ENCODE assay signal across 25 mouse cellular contexts in the genomic region with DNA sequence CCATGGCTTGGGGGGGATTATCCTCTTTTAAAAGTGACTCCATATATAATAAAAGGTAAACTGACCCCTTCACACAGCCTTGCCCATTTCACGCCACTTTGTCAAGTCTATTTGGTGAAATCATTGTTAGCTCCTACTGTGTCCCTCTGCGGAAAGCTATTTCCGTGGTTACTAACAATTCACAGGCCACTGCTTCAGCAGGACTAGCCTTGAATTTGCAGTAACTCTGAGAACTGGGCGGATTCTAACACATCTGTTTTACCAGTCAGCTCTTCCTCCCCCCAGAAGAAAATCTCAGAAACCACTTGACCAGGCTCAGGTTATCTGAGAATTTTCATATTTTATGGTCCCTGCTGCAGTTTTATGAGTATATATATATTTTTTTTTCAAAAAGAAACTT. TPM values are rescaled to one million over a fixed set of nuclear protein-coding genes. Genes with fewer than 3 reads are reported as not detected.
A peak's percentile ranks its signal among the peaks of the same experiment; 100 is the strongest.
DNase-seq lines count a peak whose midpoint lies in the region; ATAC-seq lines count a peak whose summit lies in the region.
"Had no signal": no experiment of that assay in that cellular context is flagged by ENCODE, and none has a peak within 500 bp of the region (broad histone marks: within the 10 kb centered on the region; RNA-seq: fewer than 3 reads in every experiment).

No protein-coding gene starts in this region.

- no peaks in the 10 kb centered on the region for H3K4me1 ChIP-seq in kidney, embryonic 14.5 days (ENCODE audit: control insufficient read depth, insufficient read depth, low read length)
- H3K4me1 ChIP-seq in embryonic facial prominence, embryonic 15.5 days: peaks cover 7% of the 10 kb centered on the region; the same call in 1 of the 2 replicates
- peaks cover 17% of the 10 kb centered on the region for H3K4me1 ChIP-seq in limb, embryonic 11.5 days (ENCODE audit: control insufficient read depth, insufficient read depth, low read length)
- H3K4me1 ChIP-seq in hindbrain, embryonic 11.5 days (replicated peaks; ENCODE audit: control insufficient read depth, insufficient read depth, low read length): no peaks in the 10 kb centered on the region
- H3K4me1 ChIP-seq: neural tube, embryonic 12.5 days had no signal

- peak overlapping the region; percentile 37; the same call in 1 of the 2 replicates for H3K27ac ChIP-seq in kidney, embryonic 14.5 days (ENCODE audit: low read depth, low read length)
- H3K27ac ChIP-seq in embryonic facial prominence, embryonic 15.5 days (replicated peaks): peak overlapping the region; percentile 39; the same call in 1 of the 2 replicates
- peak overlapping the region; percentile 67 for H3K27ac ChIP-seq in limb, embryonic 11.5 days (replicated peaks; ENCODE audit: low read depth, low read length)
- H3K27ac ChIP-seq in hindbrain, embryonic 11.5 days (ENCODE audit: low read depth, low read length): no peak overlapping the region
- H3K27ac ChIP-seq: hindbrain, embryonic 13.5 days; neural tube, embryonic 12.5 days had no signal

- 22% methylated on average over 4 of the region's 4 CpGs for WGBS in kidney, embryonic 14.5 days
- 32% methylated on average over 4 of the region's 4 CpGs for WGBS in embryonic facial prominence, embryonic 15.5 days
- WGBS in limb, embryonic 11.5 days: 5% methylated on average over 4 of the region's 4 CpGs
- 31% methylated on average over 4 of the region's 4 CpGs for WGBS in hindbrain, embryonic 11.5 days

- no peak for ATAC-seq in kidney, embryonic 14.5 days (ENCODE audit: low FRiP score, low TSS enrichment)
- ATAC-seq in embryonic facial prominence, embryonic 15.5 days (ENCODE audit: insufficient number of reproducible peaks, low FRiP score, low TSS enrichment, low read depth): no peak
- ATAC-seq in limb, embryonic 11.5 days (ENCODE audit: insufficient number of reproducible peaks, low FRiP score, low TSS enrichment, low read depth): peak; percentile 61
- no peak for ATAC-seq in hindbrain, embryonic 11.5 days (ENCODE audit: low FRiP score)
- ATAC-seq: CD4-positive, CD25-positive, alpha-beta regulatory T cell, adult 4 months; Patski had no signal

- H3K36me3 ChIP-seq in kidney, embryonic 14.5 days (ENCODE audit: control insufficient read depth, insufficient read depth, low read length): no peaks in the 10 kb centered on the region
- H3K36me3 ChIP-seq in embryonic facial prominence, embryonic 15.5 days: no peaks in the 10 kb centered on the region
- H3K36me3 ChIP-seq in limb, embryonic 11.5 days (ENCODE audit: control insufficient read depth, insufficient read depth, low read length): no peaks in the 10 kb centered on the region
- H3K36me3 ChIP-seq in hindbrain, embryonic 11.5 days (ENCODE audit: control insufficient read depth, insufficient read depth, low read length): no peaks in the 10 kb centered on the region

- no peak for DNase-seq in kidney, postnatal 25 days
- peak; percentile 54 for DNase-seq in embryo, embryonic 10.5 days (ENCODE audit: low spot score)
- DNase-seq in limb, embryonic 11.5 days (ENCODE audit: low spot score): peak; percentile 65
- DNase-seq in urinary bladder, postnatal 14 days (ENCODE audit: low spot score): no peak
- DNase-seq in hindbrain, embryonic 11.5 days (ENCODE audit: low spot score): no peak
- DNase-seq in ovary, postnatal 14 days (ENCODE audit: low spot score): no peak
- DNase-seq: adrenal gland, adult 8-10 months; cerebellum, adult 9-11 months; heart, postnatal 14 days; kidney, adult 18-20 months; kidney, postnatal 36 days; lung, adult 2 months; lung, postnatal 36 days; thymus, postnatal 4 days had no signal

- H3K9ac ChIP-seq in kidney, embryonic 14.5 days (ENCODE audit: low read depth, low read length): no peak overlapping the region
- no peak overlapping the region for H3K9ac ChIP-seq in embryonic facial prominence, embryonic 15.5 days
- no peak overlapping the region for H3K9ac ChIP-seq in limb, embryonic 11.5 days (ENCODE audit: low read length)
- H3K9ac ChIP-seq in hindbrain, embryonic 11.5 days (ENCODE audit: low read depth, low read length): no peak overlapping the region
- H3K9ac ChIP-seq: hindbrain, embryonic 13.5 days; neural tube, embryonic 12.5 days had no signal

- H3K4me3 ChIP-seq in kidney, embryonic 14.5 days (ENCODE audit: low read length): no peak overlapping the region
- H3K4me3 ChIP-seq in embryonic facial prominence, embryonic 15.5 days (replicated peaks): no peak overlapping the region
- H3K4me3 ChIP-seq in limb, embryonic 11.5 days (ENCODE audit: low read depth, low read length): no peak overlapping the region
- no peak overlapping the region for H3K4me3 ChIP-seq in hindbrain, embryonic 11.5 days (ENCODE audit: low read depth, low read length)
- H3K4me3 ChIP-seq: hindbrain, embryonic 13.5 days; neural tube, embryonic 12.5 days had no signal

- no peaks in the 10 kb centered on the region for H3K27me3 ChIP-seq in kidney, embryonic 14.5 days (ENCODE audit: control insufficient read depth, insufficient read depth, low read length)
- H3K27me3 ChIP-seq in embryonic facial prominence, embryonic 15.5 days: no peaks in the 10 kb centered on the region
- no peaks in the 10 kb centered on the region for H3K27me3 ChIP-seq in limb, embryonic 11.5 days (ENCODE audit: control insufficient read depth, insufficient read depth, low read length)
- no peaks in the 10 kb centered on the region for H3K27me3 ChIP-seq in hindbrain, embryonic 11.5 days (ENCODE audit: control insufficient read depth, insufficient read depth, low read length)
- H3K27me3 ChIP-seq: hindbrain, embryonic 13.5 days; neural tube, embryonic 12.5 days; Patski had no signal

- no peak overlapping the region for H3K4me2 ChIP-seq in kidney, embryonic 14.5 days (replicated peaks; ENCODE audit: low read depth, low read length)
- no peak overlapping the region for H3K4me2 ChIP-seq in embryonic facial prominence, embryonic 15.5 days (replicated peaks)
- H3K4me2 ChIP-seq in limb, embryonic 11.5 days (ENCODE audit: low read depth, severe bottlenecking): no peak overlapping the region
- H3K4me2 ChIP-seq in hindbrain, embryonic 11.5 days (replicated peaks; ENCODE audit: low read depth, low read length): no peak overlapping the region
- H3K4me2 ChIP-seq: heart, embryonic 11.5 days; hindbrain, embryonic 13.5 days; liver, embryonic 11.5 days; neural tube, embryonic 12.5 days had no signal

- no peaks in the 10 kb centered on the region for H3K9me3 ChIP-seq in kidney, embryonic 14.5 days (ENCODE audit: control insufficient read depth, low read length)
- H3K9me3 ChIP-seq in embryonic facial prominence, embryonic 15.5 days (replicated peaks): no peaks in the 10 kb centered on the region
- no peaks in the 10 kb centered on the region for H3K9me3 ChIP-seq in limb, embryonic 11.5 days (ENCODE audit: control insufficient read depth, low read length)
- H3K9me3 ChIP-seq in hindbrain, embryonic 11.5 days (ENCODE audit: control insufficient read depth, low read length): no peaks in the 10 kb centered on the region
- H3K9me3 ChIP-seq: hindbrain, embryonic 13.5 days; neural tube, embryonic 12.5 days had no signal

RNA-seq across cellular contexts. Expression of a gene that starts 23.9 kb away (rescaled TPM):
- polyA plus RNA-seq in kidney, embryonic 14.5 days (2014; fragmentation: Nextera tagmentation; extraction: Ambion mirVana): not detected in 2 replicates
- polyA plus RNA-seq in embryonic facial prominence, embryonic 15.5 days (2015; fragmentation: Nextera tagmentation; extraction: Ambion mirVana): not detected in 2 replicates
- polyA plus RNA-seq in limb, embryonic 11.5 days (2014; fragmentation: Nextera tagmentation; extraction: Ambion mirVana): not detected in 2 replicates
- not detected in 2 replicates for polyA plus RNA-seq in hindbrain, embryonic 11.5 days (2014; fragmentation: Nextera tagmentation; extraction: Ambion mirVana)
- polyA plus RNA-seq: CD4-positive, CD25-positive, alpha-beta regulatory T cell, adult 4 months; forebrain, embryonic 11.5 days; heart, embryonic 11.5 days; hindbrain, embryonic 13.5 days; liver, embryonic 11.5 days; lung, adult 2 months; neural tube, embryonic 12.5 days; Patski; spleen, adult 2 months; stomach, embryonic 14.5 days had no signal

Comparison
In these comparisons a context has a peak if more than half of its experiments do, and no peak if none do; other contexts are left out.
1. DNase-seq: peak in embryo, embryonic 10.5 days (single experiment) and limb, embryonic 11.5 days (single experiment); none in kidney, postnatal 25 days (0 of 2), urinary bladder, postnatal 14 days (single experiment), hindbrain, embryonic 11.5 days (single experiment) and ovary, postnatal 14 days (single experiment).